Mouse (Mus musculus) forebrain, embryonic 12.5 days (tissue): ENCODE results near the gene Spry1. TPM values are rescaled to one million over a fixed set of nuclear protein-coding genes. Genes with fewer than 3 reads are reported as not detected.

Experiments used
- ATAC-seq: fragments of 200-750 bp; cut with Nextera tagmentation; 2 replicates; pipeline ENCODE4 v1.8.0; 2017; ENCODE audit warnings: moderate TSS enrichment; ENCODE audit not compliant: low FRiP score
- H3K27ac ChIP-seq: fragments of 300-500 bp; sonication (generic); 2 replicates; pipeline ENCODE4 v1.5.1; 2016; ENCODE audit warnings: mild to moderate bottlenecking
- H3K27me3 ChIP-seq: fragments of 300-500 bp; sonication (generic); 2 replicates; pipeline ENCODE4 v1.6.1; 2016; ENCODE audit warnings: mild to moderate bottlenecking
- H3K36me3 ChIP-seq: fragments of 300-500 bp; sonication (generic); replicated peaks from 2 replicates; pipeline ENCODE4 v1.6.1; 2016; ENCODE audit warnings: mild to moderate bottlenecking
- H3K4me1 ChIP-seq: fragments of 300-500 bp; sonication (generic); 2 replicates; pipeline ENCODE4 v1.6.1; 2016
- H3K4me2 ChIP-seq: fragments of 300-500 bp; sonication (generic); 2 replicates; pipeline ENCODE4 v1.6.1; 2016; ENCODE audit warnings: mild to moderate bottlenecking, moderate library complexity
- H3K4me3 ChIP-seq: fragments of 300-500 bp; sonication (generic); replicated peaks from 2 replicates; pipeline ENCODE4 v1.5.1; 2016; ENCODE audit warnings: mild to moderate bottlenecking
- H3K9ac ChIP-seq: fragments of 300-500 bp; sonication (generic); 2 replicates; pipeline ENCODE4 v1.6.1; 2016; ENCODE audit warnings: mild to moderate bottlenecking
- H3K9me3 ChIP-seq: fragments of 300-500 bp; sonication (generic); 2 replicates; pipeline ENCODE4 v1.6.1; 2016
- WGBS: fragments of 180-500 bp; shearing (Covaris S2); methylation state at CpG from one replicate; pipeline ENCODE4 v1.1.7; 2016; 5-methylcytosine and 5-hydroxymethylcytosine counted together
- polyA plus RNA-seq: library from polyadenylated mRNA; unstranded; fragments of >200 nt; fragmentation: Nextera tagmentation; extraction: Ambion mirVana; gene quantifications from 2 replicates; pipeline ENCODE4 v1.2.1, GENCODE M21; 2016

The Spry1 gene
- polyA plus RNA-seq, 1 experiment from 2014 or later = 13.7 TPM

- no peak for ATAC-seq
- no peaks in the 10 kb centered on the region for H3K9me3 ChIP-seq
- H3K9ac ChIP-seq = peak overlapping the region; percentile 36; the same call in 1 of the 2 replicates
- H3K4me3 ChIP-seq = peak overlapping the region; percentile 27
- no peak overlapping the region for H3K27ac ChIP-seq
- peak overlapping the region; percentile 50 for H3K4me2 ChIP-seq
- WGBS = 21% methylated on average over 6 of the region's 6 CpGs
- H3K27me3 ChIP-seq = peaks cover 20% of the 10 kb centered on the region
- no peaks in the 10 kb centered on the region for H3K36me3 ChIP-seq
- peaks cover 11% of the 10 kb centered on the region for H3K4me1 ChIP-seq
Measured at GRCm38 (mm10) chr3:37686751-37687150, 47.0 kb downstream of the Spry1 start.

- Histone ChIP-seq H3K9ac (peak overlapping the region; percentile 36; the same call in 1 of the 2 replicates), H3K27me3 (peaks cover 18% of the 10 kb centered on the region), H3K27ac (no peak overlapping the region), H3K4me3 (peak overlapping the region; percentile 27), H3K36me3 (no peaks in the 10 kb centered on the region), H3K4me1 (peaks cover 11% of the 10 kb centered on the region), H3K4me2 (peak overlapping the region; percentile 50), H3K9me3 (no peaks in the 10 kb centered on the region)
- ATAC-seq = no peak
- WGBS = 32% methylated on average over 28 of the region's 28 CpGs
Measured at GRCm38 (mm10) chr3:37687158-37687980, 47.6 kb downstream of the Spry1 start.

GRCm38 (mm10) chr3:37692945-37693344 lies 53.2 kb downstream of the Spry1 start:
- no peak overlapping the region for H3K4me2 ChIP-seq
- H3K27ac ChIP-seq = no peak overlapping the region
- H3K9ac ChIP-seq = no peak overlapping the region
- no peak for ATAC-seq
- H3K9me3 ChIP-seq = no peaks in the 10 kb centered on the region
- H3K36me3 ChIP-seq = no peaks in the 10 kb centered on the region
- no peaks in the 10 kb centered on the region for H3K4me1 ChIP-seq
- H3K27me3 ChIP-seq = peaks cover 6% of the 10 kb centered on the region
- 82% methylated on average over 4 of the region's 4 CpGs for WGBS
- H3K4me3 ChIP-seq = no peak overlapping the region

- Histone ChIP-seq H3K4me1 (no peaks in the 10 kb centered on the region), H3K27ac (no peak overlapping the region), H3K27me3 (peaks cover under 1% of the 10 kb centered on the region; the same call in 1 of the 2 replicates), H3K4me2 (no peak overlapping the region), H3K9ac (no peak overlapping the region), H3K9me3 (no peaks in the 10 kb centered on the region), H3K36me3 (no peaks in the 10 kb centered on the region), H3K4me3 (no peak overlapping the region)
- 92% methylated on average over 8 of the region's 8 CpGs for WGBS
- ATAC-seq = no peak
Measured at GRCm38 (mm10) chr3:37693552-37693951, 53.8 kb downstream of the Spry1 start.

Other genes with a start within 250 kb of the Spry1 start
- 44.8 and 48.9 TPM in 2 replicates for gene Spata5, start 220.1 kb upstream of the Spry1 start, polyA plus RNA-seq
- gene Nudt6, start 219.7 kb upstream of the Spry1 start, polyA plus RNA-seq = 3.2 and 3.3 TPM in 2 replicates
- gene Gm5148, start 84.5 kb downstream of the Spry1 start, polyA plus RNA-seq = 3.7 and 4.3 TPM in 2 replicates